Mouse (Mus musculus) frontal cortex, adult (tissue): Measurements from ENCODE around the gene Alpi.

Experiments used
- ATAC-seq: cut with Nextera tagmentation; 2 replicates; pipeline ENCODE4 v1.9.2; 2017; ENCODE audit warnings: mild to moderate bottlenecking, moderate library complexity, mixed read lengths; ENCODE audit not compliant: low TSS enrichment

Alpi gene

DNA sequence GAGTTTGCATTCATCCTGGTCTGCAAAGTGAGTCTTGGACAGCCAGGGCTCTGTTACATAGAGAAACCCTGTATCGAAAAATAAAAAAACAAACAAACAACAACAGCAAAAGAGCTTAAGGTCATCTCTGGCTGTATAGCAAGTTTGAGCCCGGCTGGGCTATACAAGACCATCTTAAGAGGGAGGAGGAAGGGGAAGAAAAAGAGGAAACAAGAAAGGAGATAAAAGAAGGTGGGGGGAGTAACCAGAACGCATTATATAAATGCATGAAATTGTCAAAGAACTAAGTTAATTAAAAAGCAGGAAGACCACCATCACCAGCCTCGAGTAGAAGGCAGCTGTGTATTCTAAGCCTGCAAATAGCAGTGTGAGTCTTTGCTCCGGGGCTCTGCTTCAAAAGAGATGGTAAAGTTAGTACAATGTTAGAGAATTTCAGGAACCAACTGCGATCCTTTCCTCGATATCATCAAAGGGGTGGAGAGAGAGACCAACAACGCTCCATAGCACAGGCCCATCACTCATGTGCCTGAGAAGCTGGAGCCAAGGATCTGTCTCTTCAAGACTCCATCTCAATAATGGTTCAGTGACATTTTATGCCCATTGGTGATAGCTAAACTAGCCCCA, 42.3 kb downstream of the Alpi start:
- no peak for ATAC-seq

DNA sequence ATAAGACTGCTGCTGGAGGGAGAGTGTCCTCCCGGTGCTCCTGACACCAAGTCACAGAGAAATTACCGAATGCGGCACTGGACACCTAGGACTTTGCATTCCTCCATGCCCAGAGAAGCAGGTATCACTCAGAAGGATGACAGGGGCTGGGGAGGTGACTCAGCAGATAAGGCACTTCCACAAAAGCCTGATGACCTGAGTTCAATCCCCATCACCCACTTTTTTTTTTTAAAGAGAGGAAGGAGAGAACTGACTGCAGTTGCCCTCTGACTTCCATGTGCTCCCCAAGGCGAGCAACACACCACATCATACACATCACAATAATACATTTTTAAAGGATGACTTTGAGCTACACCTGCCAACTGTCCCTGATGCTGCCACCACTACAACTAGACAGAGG, 44.3 kb downstream of the Alpi start:
- no peak for ATAC-seq

DNA sequence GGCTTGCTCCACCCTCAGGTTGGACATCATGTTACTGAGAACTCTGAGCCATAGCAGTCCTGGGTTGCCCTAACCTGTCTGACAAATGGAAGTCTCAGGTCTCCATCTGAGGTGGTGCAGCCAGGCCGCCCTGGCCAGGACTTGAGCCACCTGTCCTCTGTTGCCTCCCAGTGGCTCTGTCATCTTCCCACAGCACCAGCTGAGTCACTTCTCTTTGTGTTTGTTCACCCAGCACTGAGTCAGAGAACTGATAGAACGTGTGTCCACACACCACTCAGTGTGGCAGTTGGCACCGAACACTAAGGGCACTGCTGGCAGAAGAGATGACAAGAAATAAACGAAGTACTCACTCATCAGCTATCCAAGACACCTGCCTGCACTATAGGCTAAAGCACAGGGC, 50.0 kb downstream of the Alpi start:
- peak; percentile 72; the same call in 1 of the 2 replicates for ATAC-seq

DNA sequence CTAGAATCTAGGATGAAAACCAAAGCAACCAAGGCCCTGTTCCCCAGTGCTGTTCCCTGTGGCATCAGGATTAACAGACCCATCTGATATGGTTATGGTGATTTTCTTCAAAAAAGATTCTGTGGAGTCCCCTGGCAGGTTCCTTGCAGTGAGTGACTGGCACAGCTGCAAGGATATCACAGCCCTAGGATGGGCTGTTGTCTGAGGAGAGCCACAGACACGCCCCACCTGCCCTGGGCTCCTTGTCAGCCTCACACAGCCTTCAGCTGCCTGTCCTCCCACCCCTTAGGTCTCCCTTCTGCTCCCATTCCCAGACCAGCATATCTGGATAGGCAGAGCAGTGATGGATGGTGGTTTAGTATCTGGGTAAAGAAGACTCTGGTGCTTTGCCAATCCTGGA, 50.7 kb downstream of the Alpi start:
- ATAC-seq, result no peak

DNA sequence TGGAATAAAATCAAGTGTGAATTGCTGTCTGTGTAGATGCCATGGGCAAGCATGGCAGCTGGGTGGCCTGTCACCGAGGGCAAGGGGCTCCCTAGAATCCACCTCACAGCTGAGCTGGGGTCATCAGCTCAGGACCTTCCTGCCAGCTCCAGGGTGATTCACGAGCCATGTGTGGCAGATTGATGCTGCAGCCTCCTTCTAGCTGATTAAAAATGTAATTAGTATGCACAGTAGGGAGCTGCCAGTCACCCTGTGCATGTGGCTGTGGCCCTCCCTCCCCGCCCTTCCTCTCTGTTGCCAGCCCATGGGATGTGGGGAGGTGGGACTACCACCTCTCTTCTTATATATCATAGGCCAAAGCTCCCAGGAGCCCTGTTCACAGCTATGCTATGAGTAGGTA, 51.3 kb downstream of the Alpi start:
- no peak for ATAC-seq
